Mouse (Mus musculus) heart, postnatal 0 days (tissue): Measurements from ENCODE around the gene Zfp993.
"Not testable (repeated sequence)": the region's sequence is repeated elsewhere in the genome, so short reads cannot be mapped to it uniquely, and the experiment has no call there.

ENCODE experiments used
- CTCF ChIP-seq: IDR thresholded peaks from 2 replicates; pipeline ENCODE4 v1.5.1; 2016; ENCODE audit warnings: antibody characterized with exemption, control low read depth, low read depth
- EP300 ChIP-seq: IDR thresholded peaks from 2 replicates; pipeline ENCODE4 v1.6.1; 2016; ENCODE audit warnings: antibody characterized with exemption, low read depth

- TF ChIP-seq CTCF, EP300: not testable (repeated sequence)
Measured at GRCm38 (mm10) chr4:146650115-146650514, 39.4 kb downstream of the Zfp993 start.
